Mouse (Mus musculus) thymus, postnatal 25 days (tissue): ENCODE data around the gene Grhpr.
"Not testable (repeated sequence)": the region's sequence is repeated elsewhere in the genome, so short reads cannot be mapped to it uniquely, and the experiment has no call there.

ENCODE experiments used
- DNase-seq: peaks from one replicate; pipeline ENCODE4 v3.0.0; 2022

The Grhpr gene

GRCm38 (mm10) chr4:44976026-44976615 lies 5.1 kb upstream of the Grhpr start:
- DNase-seq: no peak

- DNase-seq: no peak
Observed at GRCm38 (mm10) chr4:44976921-44977710, 4.1 kb upstream of the Grhpr start.

- DNase-seq: no peak
Observed at GRCm38 (mm10) chr4:44978175-44978574, 3.0 kb upstream of the Grhpr start.

GRCm38 (mm10) chr4:44979794-44980338 lies 1.3 kb upstream of the Grhpr start:
- DNase-seq: no peak

- DNase-seq: no peak
Observed at GRCm38 (mm10) chr4:44981974-44982287, 736 bp downstream of the Grhpr start.

- no peak for DNase-seq
Observed at GRCm38 (mm10) chr4:44982440-44983130, 1.4 kb downstream of the Grhpr start.

GRCm38 (mm10) chr4:44983131-44983740 lies 2.0 kb downstream of the Grhpr start:
- no peak for DNase-seq

GRCm38 (mm10) chr4:44990560-44990959 lies 9.4 kb downstream of the Grhpr start:
- DNase-seq: no peak

- DNase-seq: not testable (repeated sequence)
Observed at GRCm38 (mm10) chr4:44992330-44992729, 11.1 kb downstream of the Grhpr start.

GRCm38 (mm10) chr4:44993179-44993578 lies 12.0 kb downstream of the Grhpr start:
- DNase-seq: not testable (repeated sequence)

- no peak for DNase-seq
Observed at GRCm38 (mm10) chr4:44993847-44994246, 12.7 kb downstream of the Grhpr start.

- DNase-seq: no peak
Observed at GRCm38 (mm10) chr4:44994776-44995175, 13.6 kb downstream of the Grhpr start.

GRCm38 (mm10) chr4:44998071-44998470 lies 16.9 kb downstream of the Grhpr start:
- DNase-seq: no peak

GRCm38 (mm10) chr4:45000001-45000400 lies 18.8 kb downstream of the Grhpr start:
- no peak for DNase-seq

- DNase-seq: no peak
Observed at GRCm38 (mm10) chr4:45005452-45005851, 24.3 kb downstream of the Grhpr start.

- no peak for DNase-seq
Observed at GRCm38 (mm10) chr4:45010806-45011415, 29.7 kb downstream of the Grhpr start.

- DNase-seq: no peak
Observed at GRCm38 (mm10) chr4:45011581-45012104, 30.4 kb downstream of the Grhpr start.

- DNase-seq: peak; percentile 99
Observed at GRCm38 (mm10) chr4:45012105-45012975, 31.1 kb downstream of the Grhpr start, which contains the start of gene Zbtb5. Zbtb5 (minus strand) TSS chr4:45012412.

GRCm38 (mm10) chr4:45013031-45013431 lies 31.8 kb downstream of the Grhpr start:
- no peak for DNase-seq

- DNase-seq: no peak
Observed at GRCm38 (mm10) chr4:45013537-45013936, 32.3 kb downstream of the Grhpr start.

- DNase-seq: peak; percentile 63
Observed at GRCm38 (mm10) chr4:45015615-45016014, 34.4 kb downstream of the Grhpr start.
